Mouse (Mus musculus): ENCODE results near the gene Prpf39. TPM values are rescaled to one million over a fixed set of nuclear protein-coding genes. Genes with fewer than 3 reads are reported as not detected.

The Prpf39 gene
- polyA plus RNA-seq (2015; fragmentation: Nextera tagmentation; extraction: Ambion mirVana): 48.1 and 51.3 TPM in 2 replicates

DNA sequence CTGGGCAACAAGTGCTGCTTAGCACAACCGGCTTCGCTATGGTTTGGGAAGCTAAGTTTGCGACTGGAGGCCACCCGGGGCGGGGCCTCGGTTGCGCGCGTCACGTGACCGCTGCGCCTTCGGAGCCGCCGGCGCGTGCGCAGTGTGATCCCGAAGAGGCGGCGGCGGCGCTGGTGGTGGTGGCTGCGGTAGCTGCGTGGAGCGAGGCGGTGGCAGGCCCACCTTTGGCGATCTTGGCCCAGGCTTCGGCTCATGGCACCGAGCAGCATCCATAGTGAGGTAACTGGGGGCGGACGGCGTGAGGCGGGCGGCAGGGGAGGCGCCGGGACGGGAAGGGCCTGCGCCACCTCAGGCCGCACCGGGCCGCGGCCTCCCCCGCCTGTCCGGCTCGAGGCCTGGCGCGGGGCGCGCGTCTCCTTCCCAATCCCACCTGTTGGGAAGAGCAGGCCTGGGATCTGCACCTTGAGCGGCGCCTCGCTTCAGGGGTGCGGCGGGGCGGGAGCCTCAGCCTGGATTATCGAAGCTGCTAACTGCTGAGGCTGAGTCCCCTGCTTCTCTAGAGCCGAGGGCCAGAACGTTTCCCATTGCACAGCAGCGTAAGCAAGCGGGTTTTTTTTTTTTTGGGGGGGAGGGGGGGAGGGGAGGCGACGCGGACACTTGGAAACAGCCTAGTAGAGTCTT, at the start of gene Prpf39:
Gene Prpf39, plus strand, starts transcription at position 144 of the 681 bp plus-strand sequence.
- H3K27me3 ChIP-seq (replicated peaks): no peaks in the 10 kb centered on the region
- under 1% methylated on average over 62 of the region's 65 CpGs for WGBS
- peak within 1 kb of the TSS; percentile 89 for H3K4me3 ChIP-seq (replicated peaks)
- peak within 1 kb of the TSS; percentile 88 for H3K27ac ChIP-seq
- no peaks in the 10 kb centered on the region for H3K36me3 ChIP-seq
- ATAC-seq (ENCODE audit: insufficient read depth, low FRiP score, low read depth): peak; percentile 95
- H3K4me2 ChIP-seq: peak within 1 kb of the TSS; percentile 63
- H3K9ac ChIP-seq: peak within 1 kb of the TSS; percentile 85
- peaks cover 10% of the 10 kb centered on the region; the same call in 1 of the 2 replicates for H3K4me1 ChIP-seq
- H3K9me3 ChIP-seq: no peaks in the 10 kb centered on the region

DNA sequence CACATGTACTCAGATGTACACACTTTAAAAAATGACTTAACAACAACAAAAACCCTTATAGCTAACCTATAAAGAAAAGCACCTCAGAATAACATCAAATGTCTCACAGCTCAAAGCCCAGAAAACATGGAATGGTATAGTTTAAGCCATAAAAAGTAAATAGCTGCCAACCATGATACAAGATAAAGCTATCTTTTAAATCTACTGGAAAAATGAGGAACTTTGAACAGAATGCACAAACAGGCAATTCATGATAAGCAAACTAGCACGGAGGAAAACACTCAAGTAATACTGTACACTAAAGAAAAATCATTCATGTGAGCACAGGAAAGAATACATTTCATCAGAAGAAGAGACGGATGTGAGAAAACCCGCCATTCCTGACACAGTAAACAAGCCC, 28.4 kb upstream of the Prpf39 start:
- 83% methylated on average over 3 of the region's 3 CpGs for WGBS
- Histone ChIP-seq H3K9ac (no peak overlapping the region), H3K27me3 (replicated peaks) (no peaks in the 10 kb centered on the region), H3K4me2 (no peak overlapping the region), H3K4me3 (replicated peaks) (no peak overlapping the region), H3K4me1 (no peaks in the 10 kb centered on the region), H3K36me3 (peaks cover 15% of the 10 kb centered on the region; the same call in 1 of the 2 replicates), H3K27ac (no peak overlapping the region), H3K9me3 (no peaks in the 10 kb centered on the region)
- ATAC-seq (ENCODE audit: insufficient read depth, low FRiP score, low read depth): no peak

- 96% methylated on average over 6 of the region's 6 CpGs for WGBS
- H3K4me2 ChIP-seq: no peak overlapping the region
- H3K9ac ChIP-seq: no peak overlapping the region
- H3K27ac ChIP-seq: no peak overlapping the region
- H3K9me3 ChIP-seq: no peaks in the 10 kb centered on the region
- H3K36me3 ChIP-seq: no peaks in the 10 kb centered on the region
- ATAC-seq (ENCODE audit: insufficient read depth, low FRiP score, low read depth): no peak
- H3K27me3 ChIP-seq (replicated peaks): no peaks in the 10 kb centered on the region
- no peaks in the 10 kb centered on the region for H3K4me1 ChIP-seq
- H3K4me3 ChIP-seq (replicated peaks): no peak overlapping the region
Observed at GRCm38 (mm10) chr12:65022842-65023241, 13.3 kb upstream of the Prpf39 start.

GRCm38 (mm10) chr12:65035839-65036189, 319 bp upstream of the Prpf39 start:
- no peak overlapping the region for H3K9ac ChIP-seq
- 46% methylated on average over 8 of the region's 8 CpGs for WGBS
- ATAC-seq (ENCODE audit: insufficient read depth, low FRiP score, low read depth): no peak

GRCm38 (mm10) chr12:65036892-65037545, 886 bp downstream of the Prpf39 start:
- H3K4me2 ChIP-seq: peak overlapping the region; percentile 63
- no peak for ATAC-seq (ENCODE audit: insufficient read depth, low FRiP score, low read depth)
- peak overlapping the region; percentile 89 for H3K4me3 ChIP-seq (replicated peaks)
- no peaks in the 10 kb centered on the region for H3K36me3 ChIP-seq
- H3K9ac ChIP-seq: peak overlapping the region; percentile 85
- no peaks in the 10 kb centered on the region for H3K9me3 ChIP-seq
- WGBS: 10% methylated on average over 18 of the region's 18 CpGs
- no peak overlapping the region for H3K27ac ChIP-seq
- no peaks in the 10 kb centered on the region for H3K27me3 ChIP-seq (replicated peaks)
- peaks cover 10% of the 10 kb centered on the region; the same call in 1 of the 2 replicates for H3K4me1 ChIP-seq

More at GRCm38 (mm10) chr12:65035839-65036189, 319 bp upstream of the Prpf39 start:
- peaks cover 10% of the 10 kb centered on the region; the same call in 1 of the 2 replicates for H3K4me1 ChIP-seq
- H3K4me3 ChIP-seq (replicated peaks): peak overlapping the region; percentile 89
- no peak overlapping the region for H3K27ac ChIP-seq
- no peaks in the 10 kb centered on the region for H3K27me3 ChIP-seq (replicated peaks)
- H3K4me2 ChIP-seq: peak overlapping the region; percentile 63
- H3K36me3 ChIP-seq: no peaks in the 10 kb centered on the region
- no peaks in the 10 kb centered on the region for H3K9me3 ChIP-seq

- Histone ChIP-seq H3K4me3 (replicated peaks) (peak overlapping the region; percentile 89; the same call in 1 of the 2 replicates), H3K27ac (no peak overlapping the region), H3K27me3 (replicated peaks) (no peaks in the 10 kb centered on the region), H3K4me1 (peaks cover 10% of the 10 kb centered on the region; the same call in 1 of the 2 replicates), H3K36me3 (no peaks in the 10 kb centered on the region), H3K9ac (no peak overlapping the region), H3K4me2 (peak overlapping the region; percentile 63), H3K9me3 (no peaks in the 10 kb centered on the region)
- no peak for ATAC-seq (ENCODE audit: insufficient read depth, low FRiP score, low read depth)
- 27% methylated on average over 4 of the region's 4 CpGs for WGBS
Observed at GRCm38 (mm10) chr12:65037546-65037937, 1.4 kb downstream of the Prpf39 start.

DNA sequence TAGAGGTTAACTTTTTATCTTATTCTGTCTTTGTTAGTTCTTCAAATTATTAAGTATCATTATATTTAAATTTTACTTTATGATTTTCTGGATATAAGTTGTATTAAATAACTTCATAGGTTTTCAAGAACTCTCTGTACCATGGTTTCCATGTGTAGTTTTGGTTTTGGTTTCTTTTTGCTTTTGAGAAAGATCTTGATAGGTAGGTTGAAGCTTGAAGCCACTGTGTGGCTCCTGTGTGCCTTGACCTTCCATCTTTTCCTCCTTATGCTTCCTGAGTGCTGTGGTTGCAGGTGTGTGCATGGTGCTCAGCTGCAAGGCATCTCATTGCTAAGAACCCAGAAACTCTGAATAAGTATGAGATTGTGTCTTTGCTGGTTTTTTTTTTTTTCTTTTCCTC, 12.7 kb downstream of the Prpf39 start:
- no peak overlapping the region for H3K9ac ChIP-seq
- peaks cover 10% of the 10 kb centered on the region for H3K36me3 ChIP-seq
- no peak for ATAC-seq (ENCODE audit: insufficient read depth, low FRiP score, low read depth)
- H3K4me3 ChIP-seq (replicated peaks): no peak overlapping the region
- H3K4me2 ChIP-seq: no peak overlapping the region
- no peak overlapping the region for H3K27ac ChIP-seq
- H3K27me3 ChIP-seq (replicated peaks): no peaks in the 10 kb centered on the region
- H3K9me3 ChIP-seq: no peaks in the 10 kb centered on the region
- no peaks in the 10 kb centered on the region for H3K4me1 ChIP-seq

DNA sequence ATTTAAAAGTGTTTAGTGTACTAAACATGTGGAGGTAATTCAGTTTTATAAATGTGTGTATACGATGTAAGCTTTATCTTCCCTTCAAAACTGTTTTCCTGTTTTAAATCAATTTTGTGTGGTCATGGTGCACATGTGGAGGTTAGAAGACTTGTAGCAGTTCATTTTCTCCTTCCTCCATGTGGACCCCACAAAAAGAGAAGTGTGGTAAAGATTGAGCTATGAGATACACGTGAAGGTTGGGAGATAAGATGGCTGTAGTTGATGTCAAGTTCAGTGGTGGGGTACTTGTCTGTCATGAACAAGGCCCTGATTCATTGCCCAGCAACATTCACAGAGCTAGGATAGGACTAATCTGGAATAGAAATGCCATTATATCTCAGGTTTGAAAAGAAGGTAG, 22.1 kb downstream of the Prpf39 start:
- Histone ChIP-seq H3K9me3 (no peaks in the 10 kb centered on the region), H3K27me3 (replicated peaks) (no peaks in the 10 kb centered on the region), H3K4me1 (no peaks in the 10 kb centered on the region), H3K27ac (no peak overlapping the region), H3K4me3 (replicated peaks) (no peak overlapping the region), H3K9ac (no peak overlapping the region), H3K36me3 (peaks cover 19% of the 10 kb centered on the region; the same call in 1 of the 2 replicates), H3K4me2 (no peak overlapping the region)
- WGBS: 78% methylated on average over 2 of the region's 2 CpGs
- ATAC-seq (ENCODE audit: insufficient read depth, low FRiP score, low read depth): no peak

GRCm38 (mm10) chr12:65061082-65061481, 24.9 kb downstream of the Prpf39 start:
- Histone ChIP-seq H3K9me3 (no peaks in the 10 kb centered on the region), H3K27ac (no peak overlapping the region), H3K27me3 (replicated peaks) (no peaks in the 10 kb centered on the region), H3K36me3 (peaks cover 15% of the 10 kb centered on the region; the same call in 1 of the 2 replicates), H3K9ac (no peak overlapping the region), H3K4me1 (no peaks in the 10 kb centered on the region), H3K4me2 (no peak overlapping the region), H3K4me3 (replicated peaks) (no peak overlapping the region)
- ATAC-seq (ENCODE audit: insufficient read depth, low FRiP score, low read depth): no peak

GRCm38 (mm10) chr12:65065241-65065640, 29.1 kb downstream of the Prpf39 start:
- ATAC-seq (ENCODE audit: insufficient read depth, low FRiP score, low read depth): no peak
- Histone ChIP-seq H3K27ac (no peak overlapping the region), H3K27me3 (replicated peaks) (no peaks in the 10 kb centered on the region), H3K9ac (no peak overlapping the region), H3K4me3 (replicated peaks) (no peak overlapping the region), H3K4me2 (no peak overlapping the region), H3K36me3 (peaks cover 15% of the 10 kb centered on the region; the same call in 1 of the 2 replicates), H3K9me3 (no peaks in the 10 kb centered on the region), H3K4me1 (no peaks in the 10 kb centered on the region)
- WGBS: 60% methylated on average over 2 of the region's 2 CpGs

DNA sequence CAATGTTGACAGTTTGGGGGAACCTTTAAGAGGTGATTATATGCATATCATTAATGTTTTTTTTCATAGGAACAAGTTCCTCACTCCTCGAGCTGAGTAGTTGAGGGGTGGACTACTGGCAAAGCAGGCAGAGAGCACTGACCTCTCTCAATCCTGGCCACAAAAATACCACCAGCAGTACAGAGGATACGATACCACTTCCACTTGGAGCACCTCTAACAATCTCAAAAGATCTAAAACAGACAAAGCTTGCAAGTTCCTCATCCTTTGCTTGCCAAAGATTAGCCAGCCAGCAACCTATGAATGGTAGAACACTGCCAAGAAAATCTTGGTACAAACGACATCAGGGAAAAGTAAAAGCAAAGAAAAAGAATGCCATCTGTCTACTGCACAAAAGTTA, 30.1 kb downstream of the Prpf39 start:
- Histone ChIP-seq H3K4me2 (no peak overlapping the region), H3K4me3 (replicated peaks) (no peak overlapping the region), H3K27ac (no peak overlapping the region), H3K9ac (no peak overlapping the region), H3K36me3 (peaks cover 15% of the 10 kb centered on the region; the same call in 1 of the 2 replicates), H3K9me3 (no peaks in the 10 kb centered on the region), H3K4me1 (no peaks in the 10 kb centered on the region), H3K27me3 (replicated peaks) (no peaks in the 10 kb centered on the region)
- ATAC-seq (ENCODE audit: insufficient read depth, low FRiP score, low read depth): no peak
- 57% methylated on average over 3 of the region's 3 CpGs for WGBS

DNA sequence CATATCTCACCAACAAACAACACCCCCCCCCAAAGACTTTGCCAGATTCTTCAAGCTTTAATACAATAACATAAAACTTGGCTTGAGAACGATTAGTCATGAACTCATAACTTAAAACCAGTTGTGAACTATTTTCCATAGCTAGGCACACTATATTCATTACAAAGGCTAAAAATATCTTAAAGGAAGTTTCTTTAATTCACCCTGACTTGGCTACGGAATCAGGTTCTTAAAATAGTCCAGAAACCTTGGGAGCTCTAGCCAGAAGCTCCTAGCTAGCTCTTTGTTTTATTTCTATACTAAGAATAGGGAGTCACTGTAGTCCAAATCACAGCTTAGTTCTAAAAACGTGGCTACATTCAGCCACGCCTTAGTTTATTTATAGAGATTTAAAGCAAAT, 32.3 kb downstream of the Prpf39 start:
- Histone ChIP-seq H3K9me3 (no peaks in the 10 kb centered on the region), H3K9ac (no peak overlapping the region), H3K36me3 (peaks cover 5% of the 10 kb centered on the region; the same call in 1 of the 2 replicates), H3K27ac (no peak overlapping the region), H3K27me3 (replicated peaks) (no peaks in the 10 kb centered on the region), H3K4me3 (replicated peaks) (no peak overlapping the region), H3K4me2 (no peak overlapping the region), H3K4me1 (0 out of 2 replicates have a peak, but pooled peaks cover 3% of the 10 kb centered on the region)
- 58% methylated on average over 4 of the region's 4 CpGs for WGBS
- no peak for ATAC-seq (ENCODE audit: insufficient read depth, low FRiP score, low read depth)

Measured in stomach, embryonic 15.5 days (tissue).